Mouse (Mus musculus) megakaryocyte, embryonic 14.5 days (primary cell): ENCODE results near the gene Donson.

Experiments
- FLI1 ChIP-seq: IDR thresholded peaks from 2 replicates; pipeline ENCODE4 v1.6.1; 2012; ENCODE audit warnings: low read length, inconsistent platforms, mixed read lengths
- GATA1 ChIP-seq: IDR thresholded peaks from 3 replicates; pipeline ENCODE4 v1.6.1; 2012; ENCODE audit warnings: mixed read lengths, low read length, inconsistent platforms, borderline replicate concordance

DNA sequence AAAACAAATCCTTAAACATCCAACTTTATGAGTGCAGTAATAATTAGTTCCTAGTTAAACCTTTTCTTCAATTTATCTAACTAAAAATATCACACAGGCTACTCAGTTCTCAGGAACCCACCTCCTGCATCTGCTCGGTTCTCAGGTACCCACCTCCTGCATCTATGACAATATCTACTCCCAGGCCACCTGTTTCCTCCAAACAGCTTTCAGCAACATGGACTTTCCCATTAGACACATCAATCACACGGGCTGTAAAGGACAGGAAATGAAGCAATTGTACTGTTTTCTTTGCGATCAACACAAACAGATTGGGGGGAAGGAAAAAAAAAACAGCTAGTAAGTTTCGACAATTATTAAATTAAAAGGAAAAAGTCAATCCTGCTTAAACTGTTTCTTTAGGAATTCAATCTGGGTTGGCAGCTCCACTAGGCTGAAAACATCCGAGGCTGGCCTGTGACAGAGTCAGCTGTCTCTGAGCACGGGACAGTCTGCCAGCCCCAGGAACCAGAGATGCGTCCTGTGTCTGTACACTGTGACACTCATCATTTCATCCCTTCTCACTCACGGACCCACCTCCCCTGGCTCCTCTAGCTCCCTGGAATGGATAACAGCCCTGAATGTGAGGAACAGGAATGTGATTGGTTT, 6.7 kb upstream of the Donson start:
- TF ChIP-seq GATA1 (no peak), FLI1 (no peak)
